Mouse (Mus musculus): ENCODE measurements around the gene Nav2.

DNA sequence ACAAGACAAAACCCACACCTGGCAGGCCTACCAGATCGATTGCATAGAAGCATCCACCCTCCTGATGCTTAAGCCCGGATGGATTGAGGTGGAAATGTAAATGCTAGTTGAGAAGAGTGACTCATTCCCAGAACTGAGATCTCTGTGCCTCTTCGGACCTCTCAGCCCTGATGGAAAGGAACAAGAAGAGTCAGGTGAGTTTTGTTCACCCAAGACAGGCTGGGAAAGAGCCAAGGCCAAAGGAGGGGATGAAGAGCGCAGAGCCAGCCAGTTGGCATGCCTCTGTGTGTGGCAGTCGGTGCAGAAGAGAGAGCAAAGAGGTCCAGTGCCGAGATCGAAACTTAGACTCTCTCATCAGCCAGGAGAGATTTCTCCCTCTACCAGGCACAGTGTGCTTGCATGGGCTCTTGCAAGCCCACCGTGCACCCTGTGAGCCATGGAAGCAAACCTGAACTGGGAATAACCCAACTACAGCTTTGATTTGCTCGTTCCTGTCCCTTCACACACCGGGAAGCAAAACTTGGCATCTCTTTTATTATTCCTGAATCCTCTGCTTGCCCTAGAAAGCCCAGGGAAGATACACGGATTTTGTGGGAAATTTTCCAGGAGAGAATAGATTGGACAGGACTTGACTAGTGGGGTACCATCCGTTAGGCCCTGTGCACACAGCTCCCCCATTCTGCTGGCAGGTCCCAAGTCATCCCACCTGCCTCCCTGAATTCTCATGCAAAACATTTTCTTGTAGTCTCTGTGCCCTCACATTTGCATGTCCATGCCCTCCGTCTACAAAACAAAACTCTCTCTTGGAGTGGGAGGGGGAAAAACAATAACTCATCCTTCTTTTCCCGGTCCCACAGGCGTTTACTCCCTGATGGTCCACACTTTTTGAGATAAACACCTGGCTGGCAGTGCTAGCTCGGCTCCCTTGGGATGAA, 439.1 kb downstream of the Nav2 start:
- TF ChIP-seq CTCF (IDR thresholded peaks at IDR 0.05; ENCODE audit: borderline replicate concordance, extremely low read depth, insufficient read depth, insufficient read length) (no peak), POLR2A (IDR thresholded peaks at IDR 0.05; ENCODE audit: borderline replicate concordance, extremely low read depth, insufficient read depth, insufficient read length, poor library complexity, severe bottlenecking) (no peak)
